Mouse (Mus musculus): ENCODE measurements around the gene Cenpe. TPM values are rescaled to one million over a fixed set of nuclear protein-coding genes. Genes with fewer than 3 reads are reported as not detected.
A peak's percentile ranks its signal among the peaks of the same experiment; 100 is the strongest.

Gene Cenpe
- polyA plus RNA-seq, 1 experiment from 2014 or later, result 15.2 TPM

- Histone ChIP-seq H3K36me3 (no peaks in the 10 kb centered on the region), H3K27ac (no peak within 1 kb of the TSS), H3K27me3 (no peaks in the 10 kb centered on the region; the same call in 1 of the 2 replicates), H3K4me3 (peak within 1 kb of the TSS; percentile 47), H3K4me2 (peak within 1 kb of the TSS; percentile 84), H3K9me3 (replicated peaks) (no peaks in the 10 kb centered on the region), H3K4me1 (replicated peaks) (peaks cover 9% of the 10 kb centered on the region), H3K9ac (peak within 1 kb of the TSS; percentile 33)
- ATAC-seq (replicated peaks; ENCODE audit: insufficient number of reproducible peaks, insufficient read depth, low FRiP score, low read depth), result peak; percentile 78
- WGBS, result 7% methylated on average over 28 of the region's 28 CpGs
Measured at GRCm38 (mm10) chr3:135307411-135308259, 95.3 kb downstream of the Cenpe start, which contains the start of gene Slc9b2. Gene Slc9b2, plus strand, starts transcription at chr3:135307700.

DNA sequence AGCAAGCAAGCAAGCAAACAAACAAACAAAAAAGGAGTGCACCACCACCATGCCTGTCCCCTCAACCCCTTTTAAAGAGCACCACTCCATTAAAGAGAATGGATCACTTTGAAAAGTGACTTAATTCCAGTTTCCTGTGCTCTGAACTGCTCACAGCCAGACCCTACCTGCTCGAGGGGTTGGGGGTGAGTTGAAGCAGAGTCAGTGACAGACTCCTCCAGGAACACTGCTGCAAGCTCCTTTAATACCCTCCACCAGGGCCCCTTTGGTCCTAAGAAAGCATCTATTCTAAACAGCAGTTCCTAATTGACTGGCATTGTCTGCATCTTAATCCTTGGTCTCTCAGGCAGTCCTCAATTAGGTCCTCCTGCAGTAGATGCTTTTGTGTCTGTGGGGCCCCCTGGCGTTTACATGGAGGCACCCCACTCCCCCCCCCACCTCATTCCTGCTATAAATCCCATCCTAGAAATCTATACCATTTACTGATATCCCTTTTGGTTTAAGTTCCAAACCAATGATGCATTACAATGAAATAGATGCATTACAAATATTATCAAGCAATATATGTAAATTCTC lies 100.7 kb downstream of the Cenpe start:
- H3K27ac ChIP-seq, result no peak overlapping the region
- no peaks in the 10 kb centered on the region for H3K27me3 ChIP-seq
- no peak overlapping the region for H3K4me2 ChIP-seq
- no peaks in the 10 kb centered on the region for H3K4me1 ChIP-seq (replicated peaks)
- no peaks in the 10 kb centered on the region for H3K36me3 ChIP-seq
- no peak overlapping the region for H3K4me3 ChIP-seq
- H3K9ac ChIP-seq, result no peak overlapping the region
- WGBS, result 39% methylated on average over 2 of the region's 2 CpGs
- H3K9me3 ChIP-seq (replicated peaks), result no peaks in the 10 kb centered on the region
- no peak for ATAC-seq (replicated peaks; ENCODE audit: insufficient number of reproducible peaks, insufficient read depth, low FRiP score, low read depth)

GRCm38 (mm10) chr3:135313727-135314126 lies 101.4 kb downstream of the Cenpe start:
- no peak overlapping the region for H3K4me2 ChIP-seq

DNA sequence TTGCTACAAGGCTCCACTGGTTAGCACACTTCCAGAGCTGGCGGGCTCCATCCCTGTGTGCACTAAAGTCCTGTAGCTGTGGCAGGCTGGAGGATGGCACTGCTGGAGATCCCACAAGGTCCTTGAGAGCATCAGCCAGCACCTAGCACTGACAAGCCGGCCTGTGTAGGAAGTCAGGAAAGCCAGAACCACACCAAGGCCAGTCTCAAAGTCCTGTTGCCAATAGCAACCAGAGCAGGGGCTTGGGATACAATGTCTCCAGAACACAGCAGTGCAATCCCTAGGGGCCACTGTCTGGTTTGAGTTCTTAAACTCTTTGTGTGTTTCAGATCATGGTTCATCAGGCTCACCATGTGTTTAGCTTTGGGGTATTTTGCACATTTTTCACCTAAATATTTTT lies 102.5 kb downstream of the Cenpe start:
- H3K36me3 ChIP-seq, result no peaks in the 10 kb centered on the region
- no peak overlapping the region for H3K27ac ChIP-seq
- no peak overlapping the region for H3K4me3 ChIP-seq
- 54% methylated on average over 2 of the region's 2 CpGs for WGBS
- ATAC-seq (replicated peaks; ENCODE audit: insufficient number of reproducible peaks, insufficient read depth, low FRiP score, low read depth), result no peak
- no peak overlapping the region for H3K4me2 ChIP-seq
- no peaks in the 10 kb centered on the region for H3K4me1 ChIP-seq (replicated peaks)
- no peak overlapping the region for H3K9ac ChIP-seq
- H3K27me3 ChIP-seq, result no peaks in the 10 kb centered on the region
- H3K9me3 ChIP-seq (replicated peaks), result no peaks in the 10 kb centered on the region

More at GRCm38 (mm10) chr3:135313727-135314126, 101.4 kb downstream of the Cenpe start:
- H3K36me3 ChIP-seq, result no peaks in the 10 kb centered on the region
- ATAC-seq (replicated peaks; ENCODE audit: insufficient number of reproducible peaks, insufficient read depth, low FRiP score, low read depth), result no peak
- WGBS, result 67% methylated on average over 2 of the region's 2 CpGs
- no peak overlapping the region for H3K27ac ChIP-seq
- no peak overlapping the region for H3K9ac ChIP-seq
- no peak overlapping the region for H3K4me3 ChIP-seq
- no peaks in the 10 kb centered on the region for H3K4me1 ChIP-seq (replicated peaks)
- no peaks in the 10 kb centered on the region for H3K27me3 ChIP-seq
- H3K9me3 ChIP-seq (replicated peaks), result no peaks in the 10 kb centered on the region

DNA sequence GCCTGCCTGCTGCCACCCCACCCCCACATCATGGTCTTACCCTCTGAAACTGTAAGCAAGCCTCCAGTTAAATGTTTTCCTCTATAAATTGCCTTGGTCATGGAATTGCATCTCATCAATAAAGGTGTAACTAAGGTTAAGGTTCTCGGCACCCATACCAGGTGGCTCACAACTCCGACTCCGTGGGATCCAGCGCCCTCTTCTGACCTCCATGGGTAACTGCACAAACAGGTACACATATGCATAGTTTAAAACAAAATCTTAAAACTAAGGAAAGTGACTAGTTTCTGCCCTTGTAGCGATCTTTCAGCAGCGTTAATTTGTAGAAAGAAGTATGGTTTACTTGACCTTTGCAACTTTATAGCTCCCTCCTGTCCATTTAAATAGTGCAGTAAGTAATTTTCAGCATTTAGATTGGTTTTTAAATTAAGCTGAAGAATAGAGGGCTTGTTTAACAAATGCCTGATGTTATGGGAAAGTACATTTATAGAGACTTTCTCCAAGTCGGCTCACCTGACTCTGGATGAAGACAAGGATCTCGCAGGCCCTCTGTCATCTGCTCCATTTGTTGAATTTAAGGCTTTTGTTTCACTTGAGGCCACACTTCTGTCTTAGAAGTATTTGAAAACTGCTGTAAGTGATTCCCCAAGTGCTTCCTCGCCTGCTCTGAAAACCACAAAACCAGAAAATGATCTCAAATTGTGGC lies 103.5 kb downstream of the Cenpe start:
- WGBS, result 83% methylated on average over 9 of the region's 9 CpGs
- Histone ChIP-seq H3K4me1 (replicated peaks) (no peaks in the 10 kb centered on the region), H3K9ac (no peak overlapping the region), H3K4me3 (no peak overlapping the region), H3K27ac (no peak overlapping the region), H3K36me3 (no peaks in the 10 kb centered on the region), H3K27me3 (no peaks in the 10 kb centered on the region), H3K4me2 (no peak overlapping the region), H3K9me3 (replicated peaks) (no peaks in the 10 kb centered on the region)
- ATAC-seq (replicated peaks; ENCODE audit: insufficient number of reproducible peaks, insufficient read depth, low FRiP score, low read depth), result no peak

DNA sequence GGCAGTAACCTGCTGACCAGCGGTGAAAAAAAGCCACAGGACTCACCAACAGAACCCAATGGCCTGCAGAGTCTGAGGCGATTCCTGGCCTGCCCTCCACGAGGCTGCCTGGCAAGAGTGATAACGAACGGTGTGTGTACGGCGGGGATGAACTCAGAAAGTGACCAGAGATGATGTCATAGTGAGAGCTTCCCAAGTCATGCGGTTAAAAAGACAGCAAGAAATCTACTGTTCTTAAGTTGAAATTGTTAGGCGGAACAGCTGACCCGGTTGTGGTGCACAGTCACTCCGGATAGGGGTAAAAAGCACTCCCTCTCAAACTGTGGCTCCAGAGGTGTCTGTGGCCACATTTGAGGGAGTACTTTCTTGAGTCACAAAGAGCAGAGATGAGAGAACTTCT lies 106.0 kb downstream of the Cenpe start:
- H3K4me3 ChIP-seq, result no peak overlapping the region
- no peak for ATAC-seq (replicated peaks; ENCODE audit: insufficient number of reproducible peaks, insufficient read depth, low FRiP score, low read depth)
- H3K4me2 ChIP-seq, result no peak overlapping the region
- 70% methylated on average over 11 of the region's 11 CpGs for WGBS
- no peak overlapping the region for H3K27ac ChIP-seq
- H3K27me3 ChIP-seq, result no peaks in the 10 kb centered on the region
- H3K4me1 ChIP-seq (replicated peaks), result no peaks in the 10 kb centered on the region
- no peak overlapping the region for H3K9ac ChIP-seq
- no peaks in the 10 kb centered on the region for H3K36me3 ChIP-seq
- H3K9me3 ChIP-seq (replicated peaks), result no peaks in the 10 kb centered on the region

Other genes starting within 250 kb of the Cenpe start
- gene Bdh2, start 68.7 kb downstream of the Cenpe start, polyA plus RNA-seq (2015; fragmentation: Nextera tagmentation; extraction: Ambion mirVana), result 2.1 and 2.4 TPM in 2 replicates
- 0.24 and 0.80 TPM in 2 replicates for gene Slc9b2, start 95.2 kb downstream of the Cenpe start, polyA plus RNA-seq (2015; fragmentation: Nextera tagmentation; extraction: Ambion mirVana)
- not detected in 2 replicates for gene Slc9b1, start 135.5 kb downstream of the Cenpe start, polyA plus RNA-seq (2015; fragmentation: Nextera tagmentation; extraction: Ambion mirVana)
- 44.6 and 47.9 TPM in 2 replicates for gene Cisd2, start 211.4 kb downstream of the Cenpe start, polyA plus RNA-seq (2015; fragmentation: Nextera tagmentation; extraction: Ambion mirVana)
- 396 and 398 TPM in 2 replicates for gene Ube2d3, start 225.6 kb downstream of the Cenpe start, polyA plus RNA-seq (2015; fragmentation: Nextera tagmentation; extraction: Ambion mirVana)

Measured in heart, embryonic 15.5 days (tissue).